Mouse (Mus musculus): ENCODE measurements around the gene Tlk1. TPM values are rescaled to one million over a fixed set of nuclear protein-coding genes. Genes with fewer than 3 reads are reported as not detected.

Tlk1 gene
- polyA plus RNA-seq (2017; shearing (Covaris generic)): 10 to 100 TPM; 60.2 to 87.7 TPM

DNA sequence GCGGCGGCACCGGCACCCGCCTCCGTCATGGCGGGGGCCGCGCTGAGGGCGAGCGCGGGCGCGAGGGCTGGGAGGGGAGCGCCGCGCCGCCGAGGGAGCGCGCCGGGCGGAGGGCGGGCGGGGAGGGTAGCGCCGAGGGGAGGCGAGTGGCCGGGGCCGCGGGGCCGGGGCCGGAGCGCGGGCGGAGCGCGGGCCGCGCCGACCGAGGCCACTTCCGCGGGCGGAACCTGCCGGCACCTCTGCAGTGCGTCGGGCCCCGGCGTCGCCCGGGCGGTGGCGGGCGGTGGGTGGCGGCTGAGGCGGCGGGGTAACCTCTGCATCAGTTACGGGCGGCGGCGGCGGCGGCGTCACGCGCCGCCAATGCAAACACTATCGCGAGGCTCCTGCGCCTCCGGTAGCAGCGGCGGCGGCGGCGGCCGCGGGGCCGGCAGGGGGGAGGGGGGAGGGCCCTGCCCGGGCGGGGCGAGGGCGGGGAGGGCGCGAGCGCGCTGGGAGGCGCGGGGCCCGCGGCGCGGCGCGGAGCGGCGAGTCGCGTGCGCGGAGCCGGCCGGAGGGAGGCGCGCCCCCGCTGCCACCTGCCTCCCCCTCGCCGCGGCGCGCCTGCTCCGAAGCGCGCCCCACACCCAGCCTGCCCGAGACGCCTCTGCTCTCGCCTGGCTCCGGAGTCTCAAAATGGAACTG lies at the start of gene Tlk1:
TSS of gene Tlk1 (minus strand) at position 358 of the 681 bp plus-strand sequence.

Other genes with a start within 250 kb of the Tlk1 start
- 100 to 1,000 TPM; 105 to 110 TPM for gene Gorasp2, start 164.2 kb downstream of the Tlk1 start, polyA plus RNA-seq (2017; shearing (Covaris generic))
- gene Gm26558, start 163.6 kb downstream of the Tlk1 start, polyA plus RNA-seq (2017; shearing (Covaris generic)): 1 to 10 TPM; 5.9 to 7.5 TPM
- gene Dcaf17, start 229.6 kb upstream of the Tlk1 start, polyA plus RNA-seq (2017; shearing (Covaris generic)): 10 to 100 TPM; 33.9 to 49.2 TPM
- 10 to 100 TPM; 12.1 to 16.7 TPM for gene Mettl8, start 229.9 kb upstream of the Tlk1 start, polyA plus RNA-seq (2017; shearing (Covaris generic))